ENCODE assay signal across 9 mouse cellular contexts in the genomic region with DNA sequence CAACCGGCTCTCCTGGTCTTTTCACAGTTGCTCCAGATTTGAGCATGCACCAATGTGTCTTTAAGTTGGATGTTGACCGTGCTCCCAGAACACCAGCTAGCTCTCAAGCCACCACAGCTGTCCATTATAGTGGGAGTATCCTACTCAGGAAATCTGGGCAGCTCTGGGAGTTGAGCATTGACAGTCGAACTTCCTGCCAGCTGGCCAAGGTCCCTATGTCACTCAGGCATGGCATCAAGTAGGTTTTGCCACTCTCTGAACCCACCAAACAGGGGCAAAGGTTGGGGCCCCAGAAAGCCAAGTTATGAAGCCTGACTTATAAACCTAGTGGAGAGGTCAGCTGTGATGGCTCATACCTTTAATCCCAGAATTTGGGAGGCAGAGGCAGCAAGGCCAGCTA. TPM values are rescaled to one million over a fixed set of nuclear protein-coding genes. Genes with fewer than 3 reads are reported as not detected.
A peak's percentile ranks its signal among the peaks of the same experiment; 100 is the strongest.
DNase-seq lines count a peak whose midpoint lies in the region; ATAC-seq and TF ChIP-seq lines count a peak whose summit lies in the region.
"Had no signal": no experiment of that assay in that cellular context is flagged by ENCODE, and none has a peak within 500 bp of the region (broad histone marks: within the 10 kb centered on the region; RNA-seq: fewer than 3 reads in every experiment).

No protein-coding gene starts in this region.

- H3K36me3 ChIP-seq in hindbrain, embryonic 13.5 days, result no peaks in the 10 kb centered on the region
- no peaks in the 10 kb centered on the region for H3K36me3 ChIP-seq in hindbrain, embryonic 16.5 days (ENCODE audit: control insufficient read depth, insufficient read depth, low read length)
- H3K36me3 ChIP-seq in E14TG2a.4 (ENCODE audit: insufficient read depth, low read length), result no peaks in the 10 kb centered on the region
- H3K36me3 ChIP-seq in limb, embryonic 12.5 days, result no peaks in the 10 kb centered on the region
- no peaks in the 10 kb centered on the region for H3K36me3 ChIP-seq in forebrain, embryonic 11.5 days (ENCODE audit: control insufficient read depth, insufficient read depth, low read length)

- no peaks in the 10 kb centered on the region for H3K27me3 ChIP-seq in hindbrain, embryonic 13.5 days
- H3K27me3 ChIP-seq in hindbrain, embryonic 16.5 days (replicated peaks; ENCODE audit: control insufficient read depth, insufficient read depth, low read length), result no peaks in the 10 kb centered on the region
- H3K27me3 ChIP-seq in E14TG2a.4 (ENCODE audit: insufficient read depth, low read length), result no peaks in the 10 kb centered on the region
- H3K27me3 ChIP-seq in limb, embryonic 12.5 days, result no peaks in the 10 kb centered on the region
- H3K27me3 ChIP-seq in forebrain, embryonic 11.5 days (ENCODE audit: control insufficient read depth, insufficient read depth, low read length), result no peaks in the 10 kb centered on the region

- DNase-seq in forebrain, embryonic 11.5 days (ENCODE audit: low spot score), result no peak
- no peak for DNase-seq in left cerebral cortex, postnatal 14 days (ENCODE audit: low spot score in 2 of 2)
- DNase-seq: adrenal gland, postnatal 36 days had no signal

- ATAC-seq in hindbrain, embryonic 13.5 days (ENCODE audit: low FRiP score), result no peak
- ATAC-seq in hindbrain, embryonic 16.5 days, result no peak
- no peak for ATAC-seq in limb, embryonic 12.5 days (ENCODE audit: insufficient number of reproducible peaks, insufficient read depth, low FRiP score, low TSS enrichment, low read depth)
- no peak for ATAC-seq in forebrain, embryonic 11.5 days (replicated peaks; ENCODE audit: low FRiP score)
- ATAC-seq: forebrain, embryonic 16.5 days had no signal

- WGBS in hindbrain, embryonic 13.5 days, result 91% methylated on average over 3 of the region's 3 CpGs
- 88% methylated on average over 3 of the region's 3 CpGs for WGBS in hindbrain, embryonic 16.5 days
- 92% methylated on average over 3 of the region's 3 CpGs for WGBS in limb, embryonic 12.5 days
- whole genome bisulfite sequencing in forebrain, embryonic 11.5 days, result 89% methylated on average over 3 of the region's 3 CpGs

- no peak for TF ChIP-seq CTCF in E14TG2a.4 (conservative IDR thresholded peaks at IDR 0.05; ENCODE audit: low read length)

- H3K27ac ChIP-seq in hindbrain, embryonic 13.5 days, result peak overlapping the region; percentile 26; the same call in 1 of the 2 replicates
- no peak overlapping the region for H3K27ac ChIP-seq in hindbrain, embryonic 16.5 days (ENCODE audit: low read depth, low read length)
- H3K27ac ChIP-seq in brown adipose tissue, adult 24 weeks (replicated peaks; ENCODE audit: low read depth, low read length), result 0 out of 2 replicates have a peak overlapping the region, but pooled peaks have one; percentile 5
- 0 out of 2 replicates have a peak overlapping the region, but pooled peaks have one; percentile 45 for H3K27ac ChIP-seq in limb, embryonic 12.5 days
- no peak overlapping the region for H3K27ac ChIP-seq in forebrain, embryonic 11.5 days (ENCODE audit: low read depth, low read length)

- H3K9me3 ChIP-seq in hindbrain, embryonic 13.5 days, result no peaks in the 10 kb centered on the region
- H3K9me3 ChIP-seq in hindbrain, embryonic 16.5 days (ENCODE audit: control insufficient read depth, low read length), result no peaks in the 10 kb centered on the region
- H3K9me3 ChIP-seq in E14TG2a.4 (ENCODE audit: low read length), result no peaks in the 10 kb centered on the region
- no peaks in the 10 kb centered on the region for H3K9me3 ChIP-seq in limb, embryonic 12.5 days
- H3K9me3 ChIP-seq in forebrain, embryonic 11.5 days (ENCODE audit: control insufficient read depth, low read length), result no peaks in the 10 kb centered on the region

- H3K4me3 ChIP-seq in hindbrain, embryonic 13.5 days, result no peak overlapping the region
- no peak overlapping the region for H3K4me3 ChIP-seq in hindbrain, embryonic 16.5 days (ENCODE audit: low read length)
- peak overlapping the region; percentile 23; the same call in 1 of the 2 replicates for H3K4me3 ChIP-seq in E14TG2a.4 (replicated peaks; ENCODE audit: low read length)
- no peak overlapping the region for H3K4me3 ChIP-seq in brown adipose tissue, adult 24 weeks (ENCODE audit: insufficient read depth, low read depth, low read length)
- H3K4me3 ChIP-seq in limb, embryonic 12.5 days (replicated peaks), result no peak overlapping the region
- H3K4me3 ChIP-seq in forebrain, embryonic 11.5 days (ENCODE audit: low read depth, low read length), result no peak overlapping the region

- H3K4me1 ChIP-seq in hindbrain, embryonic 13.5 days (replicated peaks), result peaks cover 26% of the 10 kb centered on the region
- H3K4me1 ChIP-seq in hindbrain, embryonic 16.5 days (ENCODE audit: control insufficient read depth, insufficient read depth, low read depth, low read length), result peaks cover 14% of the 10 kb centered on the region
- H3K4me1 ChIP-seq in E14TG2a.4 (replicated peaks; ENCODE audit: low read depth, low read length), result peaks cover 78% of the 10 kb centered on the region
- H3K4me1 ChIP-seq in brown adipose tissue, adult 24 weeks (ENCODE audit: control insufficient read depth, insufficient read depth, insufficient read length, low read length), result peaks cover 23% of the 10 kb centered on the region
- peaks cover 24% of the 10 kb centered on the region for H3K4me1 ChIP-seq in limb, embryonic 12.5 days (replicated peaks)
- H3K4me1 ChIP-seq in forebrain, embryonic 11.5 days (replicated peaks; ENCODE audit: control insufficient read depth, insufficient read depth, low read length), result 0 out of 2 replicates have a peak, but pooled peaks cover 2% of the 10 kb centered on the region

- no peak overlapping the region for H3K4me2 ChIP-seq in hindbrain, embryonic 13.5 days
- H3K4me2 ChIP-seq in hindbrain, embryonic 16.5 days (ENCODE audit: low read length), result no peak overlapping the region
- H3K4me2 ChIP-seq in limb, embryonic 12.5 days, result no peak overlapping the region
- no peak overlapping the region for H3K4me2 ChIP-seq in forebrain, embryonic 11.5 days (ENCODE audit: low read depth, low read length, severe bottlenecking)

- intact Hi-C loops in left cerebral cortex, postnatal 14 days (cut with DNase I), result no loop called here

- H3K9ac ChIP-seq in hindbrain, embryonic 13.5 days, result no peak overlapping the region
- no peak overlapping the region for H3K9ac ChIP-seq in hindbrain, embryonic 16.5 days (ENCODE audit: low read depth, low read length)
- no peak overlapping the region for H3K9ac ChIP-seq in limb, embryonic 12.5 days (replicated peaks)
- H3K9ac ChIP-seq in forebrain, embryonic 11.5 days (ENCODE audit: low read length), result no peak overlapping the region

RNA-seq across cellular contexts. Expression of a gene that starts 35.8 kb away (rescaled TPM):
- 2,123 and 2,193 TPM in 2 replicates for polyA plus RNA-seq in hindbrain, embryonic 13.5 days (2015; fragmentation: Nextera tagmentation; extraction: Ambion mirVana)
- 1,165 and 1,204 TPM in 2 replicates for polyA plus RNA-seq in hindbrain, embryonic 16.5 days (2015; fragmentation: Nextera tagmentation; extraction: Ambion mirVana)
- polyA plus RNA-seq in brown adipose tissue, adult 24 weeks (2012; ENCODE audit: insufficient read depth, insufficient read length, missing spikeins), result 280 and 322 TPM in 2 replicates
- polyA plus RNA-seq in limb, embryonic 12.5 days (2016; fragmentation: Nextera tagmentation; extraction: Ambion mirVana), result 3,930 and 4,018 TPM in 2 replicates
- 3,230 and 3,412 TPM in 2 replicates for polyA plus RNA-seq in forebrain, embryonic 11.5 days (2014; fragmentation: Nextera tagmentation; extraction: Ambion mirVana)
- 100 to 1,000 TPM; 336 to 423 TPM for total RNA-seq in left cerebral cortex, postnatal 14 days (2021)

Comparison
In these comparisons a context has a peak if more than half of its experiments do, and no peak if none do; other contexts are left out.
1. H3K27ac ChIP-seq: peak in hindbrain, embryonic 13.5 days (single experiment), brown adipose tissue, adult 24 weeks (single experiment) and limb, embryonic 12.5 days (single experiment); none in hindbrain, embryonic 16.5 days (single experiment) and forebrain, embryonic 11.5 days (single experiment).